Mouse (Mus musculus) Patski (cell line): ENCODE measurements around the gene Frmd4a. TPM values are rescaled to one million over a fixed set of nuclear protein-coding genes. Genes with fewer than 3 reads are reported as not detected.

Source experiments
- ATAC-seq: fragments of 100-300 bp; one replicate; pipeline ENCODE4 v1.8.0; 2021
- CTCF ChIA-PET: fragments of 350-600 bp; sonication (Branson Sonifier 250); formaldehyde crosslinking; loops from one replicate; lab custom pipeline; 2022; ENCODE audit warnings: inconsistent platforms; lab: Charles Lee
- POLR2A ChIA-PET: fragments of 350-600 bp; sonication (Branson Sonifier 250); formaldehyde crosslinking; loops from one replicate; lab custom pipeline; 2022; ENCODE audit warnings: antibody characterized with exemption, inconsistent platforms; lab: Charles Lee
- DNase-seq: peaks from one replicate; pipeline ENCODE4 v3.0.0-alpha.2; 2011; ENCODE audit warnings: low read depth, low spot score
- H3K27me3 ChIP-seq: fragments of 371-371 bp; one replicate; pipeline ENCODE4 v1.5.1; 2021
- CTCF ChIP-seq: fragments of 100-300 bp; IDR thresholded peaks from one replicate; pipeline ENCODE4 v1.5.1; 2021
- in situ Hi-C: fragments of 300-500 bp; cut with MboI; formaldehyde crosslinking; loops from 3 replicates; pipeline ENCODE4 v1.11.1; 2018; ENCODE audit warnings: low pct_unique_long_range_greater_than_20kb, mixed read lengths
- polyA plus RNA-seq: library from polyadenylated mRNA; unstranded; gene quantifications from one replicate; pipeline ENCODE4 v1.2.3, GENCODE M21; 2021

Gene Frmd4a
- polyA plus RNA-seq, 1 experiment from 2014 or later: 40.6 TPM

DNA sequence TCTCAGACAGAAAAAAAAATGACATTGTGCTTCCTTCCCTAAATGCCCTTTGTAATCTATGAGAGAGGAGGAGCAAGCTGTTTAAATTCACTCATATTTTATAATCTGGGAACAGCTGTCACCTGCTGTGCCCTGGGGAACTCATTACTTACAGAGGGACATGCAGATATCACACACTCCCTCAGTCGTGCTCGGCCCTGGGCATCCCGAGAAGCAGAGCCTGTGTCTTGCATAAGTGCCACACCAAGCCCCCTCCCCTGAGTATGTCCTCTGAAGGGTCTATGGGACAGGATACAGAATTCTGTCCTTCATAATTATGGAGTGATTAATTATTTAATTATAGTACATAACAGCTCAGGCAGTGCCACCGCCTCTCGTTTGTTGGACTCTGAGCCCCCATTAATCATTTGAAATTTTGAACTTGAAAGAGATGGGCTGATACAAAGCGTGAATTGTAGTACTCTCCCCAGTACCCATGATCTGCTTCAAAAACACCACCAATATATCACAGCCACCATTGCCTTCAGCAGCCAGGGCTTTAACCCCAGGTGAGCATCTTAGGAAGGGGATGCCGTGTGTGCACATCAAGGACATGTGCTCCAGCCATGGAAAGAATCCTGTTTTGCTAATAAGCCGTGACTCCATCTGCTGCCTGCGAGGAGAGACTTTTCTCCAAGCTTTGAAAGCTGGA is 177.0 kb downstream of the Frmd4a start:
- H3K27me3 ChIP-seq: peaks cover 5% of the 10 kb centered on the region
- no peak for DNase-seq
- no peak for TF ChIP-seq CTCF
- ChIA-PET POLR2A (no interaction called here), CTCF (no interaction called here)
- in situ Hi-C loops: no loop called here
- no peak for ATAC-seq

DNA sequence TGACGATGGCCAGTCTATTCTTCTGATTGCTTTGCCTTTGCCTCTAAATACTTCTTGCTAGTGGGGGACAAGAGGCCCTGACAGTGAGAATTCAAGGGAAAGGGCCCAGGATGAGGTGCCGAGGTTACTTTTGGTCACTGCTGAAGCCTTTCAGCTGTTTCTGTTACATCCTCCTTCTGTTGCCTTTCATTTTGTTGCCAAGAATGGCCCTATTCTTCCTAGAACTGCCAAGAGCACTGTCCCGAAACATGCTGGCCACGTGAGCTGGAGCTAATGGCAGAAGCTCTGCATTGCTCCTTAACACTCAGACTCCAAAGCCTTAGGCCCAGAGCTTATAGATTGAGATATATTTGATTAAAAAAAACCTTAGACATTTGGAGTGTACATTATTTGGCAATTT is 178.5 kb downstream of the Frmd4a start:
- DNase-seq: no peak

DNA sequence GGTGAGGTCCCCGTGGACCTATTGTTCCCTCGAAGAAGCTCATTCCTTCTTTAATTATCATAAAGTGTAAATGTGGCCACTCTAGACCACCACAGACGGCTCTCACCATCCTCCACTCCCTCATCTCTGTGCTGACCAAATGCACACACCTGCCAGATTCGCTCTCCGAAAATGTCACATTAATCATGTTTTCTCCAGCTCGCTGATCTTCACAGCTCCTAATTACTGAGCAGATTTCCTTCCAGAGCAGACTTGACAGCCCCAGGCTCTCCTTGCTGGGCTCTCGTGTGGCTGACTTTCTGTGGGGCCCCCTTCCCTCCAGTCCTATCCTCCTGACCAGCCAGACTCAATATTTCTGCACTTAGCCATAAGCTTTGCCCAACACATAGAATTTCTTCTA is 191.7 kb downstream of the Frmd4a start:
- in situ Hi-C loops: loop anchor here (25.0 kb wide), 2 partner anchors 403 to 653 kb away; no protein-coding TSS in a partner anchor
- POLR2A ChIA-PET: interaction anchor here (0.5 kb wide), 1 partner anchor 35 kb away, joined by 7 read pairs; no protein-coding TSS in a partner anchor
- ATAC-seq (no peak), DNase-seq (no peak)
- CTCF ChIA-PET: no interaction called here
- H3K27me3 ChIP-seq: peaks cover 11% of the 10 kb centered on the region
- TF ChIP-seq CTCF: no peak

More for the DNA sequence above, 178.5 kb downstream of the Frmd4a start:
- TF ChIP-seq CTCF: no peak
- in situ Hi-C loops: no loop called here
- ChIA-PET CTCF (no interaction called here), POLR2A (no interaction called here)
- peaks cover 5% of the 10 kb centered on the region for H3K27me3 ChIP-seq
- ATAC-seq: no peak

GRCm38 (mm10) chr2:4222497-4222828 is 204.9 kb downstream of the Frmd4a start:
- in situ Hi-C loops: loop anchor here (5.0 to 25.0 kb wide), 4 partner anchors 95 to 640 kb away; no protein-coding TSS in a partner anchor
- ATAC-seq (no peak), DNase-seq (no peak)
- H3K27me3 ChIP-seq: peaks cover 2% of the 10 kb centered on the region
- ChIA-PET CTCF (interaction anchor here (0.7 to 2.5 kb wide), 16 partner anchors 9 to 401 kb away, joined by 3 to 24 read pairs (median 4); no protein-coding TSS in a partner anchor), POLR2A (no interaction called here)
- TF ChIP-seq CTCF: no peak

GRCm38 (mm10) chr2:4223316-4223715 is 205.8 kb downstream of the Frmd4a start:
- TF ChIP-seq CTCF: no peak
- ChIA-PET POLR2A (no interaction called here), CTCF (interaction anchor here (1.1 to 2.5 kb wide), 7 partner anchors 8 to 268 kb away, joined by 3 to 24 read pairs (median 5); no protein-coding TSS in a partner anchor)
- no peak for ATAC-seq
- H3K27me3 ChIP-seq: no peaks in the 10 kb centered on the region
- DNase-seq: no peak
- in situ Hi-C loops: loop anchor here (5.0 to 25.0 kb wide), 4 partner anchors 94 to 639 kb away; no protein-coding TSS in a partner anchor

GRCm38 (mm10) chr2:4226941-4227558 is 209.5 kb downstream of the Frmd4a start:
- POLR2A ChIA-PET: no interaction called here
- DNase-seq: no peak
- no peaks in the 10 kb centered on the region for H3K27me3 ChIP-seq
- ATAC-seq: no peak
- CTCF ChIA-PET: no interaction called here
- in situ Hi-C loops: no loop called here
- TF ChIP-seq CTCF: no peak

GRCm38 (mm10) chr2:4227563-4227962 is 210.0 kb downstream of the Frmd4a start:
- H3K27me3 ChIP-seq: no peaks in the 10 kb centered on the region
- no peak for TF ChIP-seq CTCF
- ChIA-PET POLR2A (no interaction called here), CTCF (interaction anchor here (1.8 kb wide), 1 partner anchor 268 kb away, joined by 4 read pairs; no protein-coding TSS in a partner anchor)
- in situ Hi-C loops: no loop called here
- ATAC-seq: no peak
- no peak for DNase-seq

DNA sequence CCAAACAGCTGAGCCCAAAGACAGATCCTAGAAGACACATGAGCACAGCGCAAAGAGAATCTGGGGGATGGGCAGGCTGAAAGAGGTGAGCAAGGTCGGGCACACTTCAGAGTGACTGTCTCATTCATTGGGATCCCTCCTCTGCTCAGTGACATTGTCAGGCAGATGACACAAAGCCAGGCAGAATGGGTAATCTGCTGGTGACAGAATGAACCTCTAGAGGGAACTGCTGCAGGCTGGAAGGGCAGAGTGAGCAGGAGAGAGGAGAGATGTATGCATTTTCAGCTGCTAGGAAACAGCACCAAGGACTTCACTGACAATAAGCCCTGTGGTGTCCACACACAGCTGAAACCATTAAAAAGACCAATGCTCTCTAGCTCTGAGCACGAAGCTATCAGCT is 211.0 kb downstream of the Frmd4a start:
- no peaks in the 10 kb centered on the region for H3K27me3 ChIP-seq
- in situ Hi-C loops: no loop called here
- ChIA-PET POLR2A (no interaction called here), CTCF (interaction anchor here (1.8 kb wide), 1 partner anchor 267 kb away, joined by 4 read pairs; no protein-coding TSS in a partner anchor)
- TF ChIP-seq CTCF: no peak
- ATAC-seq: no peak
- DNase-seq: no peak

DNA sequence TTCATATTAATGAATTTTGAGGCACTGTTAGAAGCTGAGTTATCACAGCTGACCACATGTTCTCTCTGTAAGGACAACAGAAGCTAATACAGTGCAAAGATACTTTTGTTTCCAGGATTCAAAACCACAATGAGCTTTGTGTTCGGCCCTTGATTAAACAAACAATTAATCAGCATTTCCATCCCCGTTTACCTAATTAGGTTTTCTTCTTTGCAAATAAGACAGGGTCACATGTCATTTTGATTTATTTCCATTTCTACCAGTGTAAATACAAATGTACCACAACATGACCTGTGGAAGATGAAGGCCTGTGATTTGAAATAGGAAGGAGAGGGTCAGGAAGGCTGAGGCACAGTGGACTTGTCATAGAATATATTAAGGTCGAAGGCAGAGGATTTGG is 214.8 kb downstream of the Frmd4a start:
- POLR2A ChIA-PET: no interaction called here
- CTCF ChIA-PET: interaction anchor here (0.9 to 2.9 kb wide), 3 partner anchors 10 to 262 kb away, joined by 3 to 12 read pairs (median 3); no protein-coding TSS in a partner anchor
- ATAC-seq (no peak), DNase-seq (no peak)
- TF ChIP-seq CTCF: no peak
- in situ Hi-C loops: no loop called here
- H3K27me3 ChIP-seq: no peaks in the 10 kb centered on the region

GRCm38 (mm10) chr2:4232761-4233322 is 215.3 kb downstream of the Frmd4a start:
- ChIA-PET POLR2A (no interaction called here), CTCF (interaction anchor here (1.5 to 2.9 kb wide), 2 partner anchors 11 to 262 kb away, joined by 3 to 12 read pairs; no protein-coding TSS in a partner anchor)
- in situ Hi-C loops: no loop called here

More at GRCm38 (mm10) chr2:4232761-4233322, 215.3 kb downstream of the Frmd4a start:
- DNase-seq (no peak), ATAC-seq (no peak)
- no peak for TF ChIP-seq CTCF
- H3K27me3 ChIP-seq: no peaks in the 10 kb centered on the region
